Mouse (Mus musculus): ENCODE results near the gene Rilpl1. TPM values are rescaled to one million over a fixed set of nuclear protein-coding genes. Genes with fewer than 3 reads are reported as not detected.

Gene Rilpl1
- 2.4 and 2.9 TPM in 2 replicates for polyA plus RNA-seq (2012; rRNA removed; ENCODE audit: low replicate concordance)

GRCm38 (mm10) chr5:124530655-124531582, at the start of gene Rilpl1:
TSS of gene Rilpl1 (minus strand) at chr5:124531391.

GRCm38 (mm10) chr5:124578633-124579317, 47.6 kb upstream of the Rilpl1 start, which contains the start of the genes Eif2b1 and Gtf2h3:
TSS of gene Eif2b1 (minus strand) at chr5:124579131.
TSS of gene Gtf2h3 (plus strand) at chr5:124579140.

GRCm38 (mm10) chr5:124552558-124553307, 21.5 kb upstream of the Rilpl1 start, which contains the start of gene Ddx55:
TSS of gene Ddx55 (plus strand) at chr5:124552864.

GRCm38 (mm10) chr5:124540383-124540786, 9.2 kb upstream of the Rilpl1 start, which contains the start of gene Tmed2:
TSS of gene Tmed2 (plus strand) at chr5:124540695.

GRCm38 (mm10) chr5:124482966-124483654, 48.1 kb downstream of the Rilpl1 start, which contains the start of gene Snrnp35:
TSS of gene Snrnp35 (plus strand) at chr5:124483134.

Other genes starting within 250 kb of the Rilpl1 start
- gene Mphosph9, start 203.4 kb downstream of the Rilpl1 start, polyA plus RNA-seq (2012; rRNA removed; ENCODE audit: low replicate concordance): 0.24 and 1.4 TPM in 2 replicates
- gene 2810006K23Rik, start 203.3 kb downstream of the Rilpl1 start, polyA plus RNA-seq (2012; rRNA removed; ENCODE audit: low replicate concordance): 1.7 and 1.8 TPM in 2 replicates
- gene Cdk2ap1, start 168.3 kb downstream of the Rilpl1 start, polyA plus RNA-seq (2012; rRNA removed; ENCODE audit: low replicate concordance): 43.6 and 51.0 TPM in 2 replicates
- 3.3 and 4.3 TPM in 2 replicates for gene Sbno1, start 105.4 kb downstream of the Rilpl1 start, polyA plus RNA-seq (2012; rRNA removed; ENCODE audit: low replicate concordance)
- 40.2 and 48.5 TPM in 2 replicates for gene Kmt5a, start 91.5 kb downstream of the Rilpl1 start, polyA plus RNA-seq (2012; rRNA removed; ENCODE audit: low replicate concordance)
- 24.6 and 31.7 TPM in 2 replicates for gene Rilpl2, start 53.0 kb downstream of the Rilpl1 start, polyA plus RNA-seq (2012; rRNA removed; ENCODE audit: low replicate concordance)
- gene Snrnp35, start 48.3 kb downstream of the Rilpl1 start, polyA plus RNA-seq (2012; rRNA removed; ENCODE audit: low replicate concordance): 0.69 and 2.2 TPM in 2 replicates
- gene Tmed2, start 9.3 kb upstream of the Rilpl1 start, polyA plus RNA-seq (2012; rRNA removed; ENCODE audit: low replicate concordance): 112 and 160 TPM in 2 replicates
- gene Ddx55, start 21.5 kb upstream of the Rilpl1 start, polyA plus RNA-seq (2012; rRNA removed; ENCODE audit: low replicate concordance): 8.1 and 10.4 TPM in 2 replicates
- gene Eif2b1, start 47.7 kb upstream of the Rilpl1 start, polyA plus RNA-seq (2012; rRNA removed; ENCODE audit: low replicate concordance): 8.7 and 10.2 TPM in 2 replicates
- 16.5 and 17.2 TPM in 2 replicates for gene Gtf2h3, start 47.7 kb upstream of the Rilpl1 start, polyA plus RNA-seq (2012; rRNA removed; ENCODE audit: low replicate concordance)
- gene Atp6v0a2, start 97.2 kb upstream of the Rilpl1 start, polyA plus RNA-seq (2012; rRNA removed; ENCODE audit: low replicate concordance): 109 and 146 TPM in 2 replicates
- 0.07 and 0.08 TPM in 2 replicates for gene Dnah10, start 193.7 kb upstream of the Rilpl1 start, polyA plus RNA-seq (2012; rRNA removed; ENCODE audit: low replicate concordance)

Data from duodenum, adult 2 months (tissue).